Mouse (Mus musculus) heart, postnatal 0 days (tissue): ENCODE measurements around the gene Clip4.

ENCODE experiments used
- CTCF ChIP-seq: IDR thresholded peaks from 2 replicates; pipeline ENCODE4 v1.5.1; 2016; ENCODE audit warnings: antibody characterized with exemption, control low read depth, low read depth
- EP300 ChIP-seq: IDR thresholded peaks from 2 replicates; pipeline ENCODE4 v1.6.1; 2016; ENCODE audit warnings: antibody characterized with exemption, low read depth

GRCm38 (mm10) chr17:71791622-71792021 lies 23.3 kb downstream of the Clip4 start:
- no peak for TF ChIP-seq EP300
- no peak for TF ChIP-seq CTCF
